Mouse (Mus musculus) thymus, postnatal 10 days (tissue): ENCODE measurements around the gene Tmbim7.
A peak's percentile ranks its signal among the peaks of the same experiment; 100 is the strongest.
"Not testable (repeated sequence)": the region's sequence is repeated elsewhere in the genome, so short reads cannot be mapped to it uniquely, and the experiment has no call there.

Source experiments
- DNase-seq, 2 experiments: peaks; one replicate each; pipeline ENCODE4 v3.0.0; 2021; ENCODE audit warnings: low spot score in 2 of 2

The Tmbim7 gene

DNA sequence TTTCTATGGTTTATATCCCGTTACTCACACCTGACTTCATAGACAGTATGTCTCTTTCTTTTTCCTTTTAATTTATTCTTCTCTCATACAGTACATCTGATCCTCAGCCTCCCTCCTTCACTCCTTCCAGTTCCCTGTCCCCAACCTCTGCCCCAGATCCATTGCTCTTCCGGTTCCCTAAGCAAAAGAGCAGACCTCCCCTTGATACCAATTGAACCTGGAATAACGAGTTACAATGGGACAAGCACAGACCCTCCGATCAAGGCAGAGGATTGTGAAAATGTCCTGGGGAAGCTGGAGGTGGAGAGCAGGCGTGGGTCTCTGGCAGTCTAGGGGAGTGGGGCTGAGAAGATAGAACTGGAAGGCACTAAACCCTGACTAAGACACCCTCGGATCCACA is at the start of gene Tmbim7:
Gene Tmbim7 (plus strand): TSS at position 301 of the 400 bp plus-strand sequence.
- DNase-seq = no peak

DNA sequence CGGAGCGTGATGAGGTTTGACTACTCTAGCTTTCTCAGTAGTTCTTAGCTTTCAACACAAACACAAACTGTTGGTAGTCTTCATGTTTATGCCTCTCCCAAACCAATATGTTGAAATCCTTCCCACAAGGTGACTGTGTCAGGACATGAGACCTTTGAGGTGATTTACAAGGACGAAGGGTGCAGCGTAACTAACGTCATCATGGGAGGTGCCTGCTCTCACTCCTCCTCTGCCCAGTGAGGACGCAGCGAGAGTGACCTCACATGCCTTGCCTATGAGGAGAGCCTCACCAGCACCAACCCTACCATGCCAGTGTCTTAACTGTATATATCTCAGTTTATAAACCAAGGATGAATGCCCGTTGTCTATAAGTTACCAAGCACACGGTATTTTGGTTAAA is 43.9 kb upstream of the Tmbim7 start:
- DNase-seq = no peak

- no peak for DNase-seq
Observed at GRCm38 (mm10) chr5:3609241-3609640, 41.7 kb upstream of the Tmbim7 start.

- not testable (repeated sequence) for DNase-seq
Observed at GRCm38 (mm10) chr5:3611835-3612234, 39.1 kb upstream of the Tmbim7 start.

- no peak for DNase-seq
Observed at GRCm38 (mm10) chr5:3620486-3620885, 30.5 kb upstream of the Tmbim7 start.

DNA sequence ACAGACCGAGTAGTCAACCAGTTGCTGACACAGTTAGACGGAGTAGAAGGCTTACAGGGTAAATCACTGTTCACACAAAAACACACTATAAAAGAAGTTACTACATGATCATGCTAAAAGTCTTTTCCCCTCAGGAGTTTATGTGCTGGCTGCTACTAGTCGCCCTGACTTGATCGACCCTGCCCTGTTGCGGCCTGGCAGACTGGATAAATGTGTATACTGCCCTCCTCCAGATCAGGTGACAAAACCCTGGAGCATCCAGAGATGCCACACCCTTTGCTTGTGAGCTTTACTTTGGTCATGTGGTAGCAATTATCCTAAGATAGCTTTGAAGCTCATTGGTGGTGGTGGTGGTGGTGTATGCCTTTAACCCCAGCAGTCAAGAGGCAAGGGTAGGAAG is 20.9 kb upstream of the Tmbim7 start:
- no peak for DNase-seq

- no peak for DNase-seq
Observed at GRCm38 (mm10) chr5:3631512-3632271, 19.3 kb upstream of the Tmbim7 start.

DNA sequence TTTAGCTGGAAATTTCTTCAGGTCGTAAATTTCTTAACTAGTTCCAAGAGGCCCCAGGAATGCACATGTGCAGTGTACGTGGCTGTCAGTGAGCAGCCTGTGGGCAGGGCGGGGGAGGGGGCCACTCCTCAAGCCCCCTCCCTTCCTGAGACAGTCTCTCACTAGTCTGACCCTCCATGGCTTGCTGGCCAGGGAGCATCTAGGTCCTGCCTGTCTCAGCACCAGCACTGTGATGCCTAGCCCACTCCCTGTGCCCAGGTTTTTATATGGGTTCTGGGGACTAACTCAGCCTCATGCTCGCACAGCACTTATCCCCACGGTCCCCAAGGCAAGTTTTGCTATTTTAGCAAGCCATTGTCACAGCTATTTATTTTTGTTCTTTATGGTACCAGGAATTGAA is 18.7 kb upstream of the Tmbim7 start:
- no peak for DNase-seq

GRCm38 (mm10) chr5:3633315-3633714 is 17.7 kb upstream of the Tmbim7 start:
- no peak for DNase-seq

DNA sequence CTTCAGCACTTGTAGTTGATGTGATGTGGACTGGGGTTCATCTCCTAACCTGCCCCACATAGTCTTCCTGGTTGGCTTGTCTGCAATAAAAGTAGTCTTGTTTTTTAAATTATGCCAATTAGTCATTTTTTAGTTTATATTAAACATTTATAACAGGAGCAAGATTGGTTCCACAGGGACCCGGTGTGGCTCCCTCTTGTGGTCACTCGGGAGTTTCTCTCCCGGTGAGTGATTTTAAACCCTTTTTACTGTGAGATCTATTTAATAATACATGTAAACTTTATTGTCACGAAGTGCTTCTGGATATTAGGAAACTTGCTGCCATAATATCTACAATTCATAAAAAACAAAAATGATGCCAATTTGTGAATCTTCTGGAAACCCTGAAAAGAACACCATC is 17.0 kb upstream of the Tmbim7 start:
- DNase-seq = no peak

GRCm38 (mm10) chr5:3635286-3635685 is 15.7 kb upstream of the Tmbim7 start:
- DNase-seq = no peak

GRCm38 (mm10) chr5:3644621-3645020 is 6.4 kb upstream of the Tmbim7 start:
- DNase-seq = no peak

DNA sequence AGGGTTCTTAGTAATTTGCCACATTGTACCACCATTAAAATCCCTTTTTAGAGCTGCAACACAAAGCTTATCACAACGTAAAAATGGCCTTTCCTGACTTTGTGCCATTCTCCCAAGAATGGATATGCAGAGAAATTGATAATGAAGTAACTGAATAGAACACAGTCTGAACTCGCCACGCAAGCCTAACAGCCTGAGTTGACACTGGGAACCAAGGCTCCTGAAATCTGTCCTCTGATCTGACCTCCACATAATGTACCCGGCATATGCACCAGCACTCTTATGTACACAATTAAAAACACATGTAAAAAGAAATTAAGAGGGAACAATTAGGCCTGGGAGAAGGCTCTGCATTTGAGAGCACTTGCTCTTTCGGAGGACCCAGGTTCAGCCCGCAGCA is 5.7 kb upstream of the Tmbim7 start:
- DNase-seq = no peak

- DNase-seq = no peak
Observed at GRCm38 (mm10) chr5:3646539-3646938, 4.4 kb upstream of the Tmbim7 start.

GRCm38 (mm10) chr5:3646991-3647707 is 3.8 kb upstream of the Tmbim7 start:
- DNase-seq = peak; percentile 48 to 49

GRCm38 (mm10) chr5:3647708-3648121 is 3.3 kb upstream of the Tmbim7 start:
- DNase-seq = peak; percentile 89

DNA sequence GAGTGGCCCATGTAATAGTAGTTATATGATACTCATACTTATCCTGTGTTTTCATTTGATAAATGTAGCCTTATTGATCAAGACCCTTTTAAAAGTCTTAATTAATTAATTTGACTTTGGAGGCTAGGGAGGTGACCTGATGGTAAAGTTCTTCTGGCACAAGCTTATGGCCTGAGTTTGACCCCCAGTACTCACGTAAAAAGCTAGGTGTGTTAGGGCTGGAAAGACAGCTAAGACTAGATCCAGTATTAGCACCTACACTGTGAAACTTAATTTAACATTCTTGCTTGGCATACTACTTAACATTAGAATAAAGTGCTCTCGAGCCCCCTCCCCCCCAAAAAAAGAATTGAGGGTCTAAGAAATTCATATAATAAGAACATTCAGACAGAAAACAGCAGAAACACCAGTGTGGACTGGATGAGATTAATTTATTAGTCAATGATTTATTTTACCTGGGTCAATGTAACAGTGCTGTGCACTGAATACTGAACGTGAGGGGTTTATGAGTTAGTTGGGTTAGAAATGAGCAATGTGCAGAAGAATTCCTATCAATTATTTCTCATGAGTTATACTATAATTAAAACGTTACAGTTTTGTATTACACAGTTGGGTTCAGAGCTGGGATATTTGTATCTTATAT is 2.7 kb upstream of the Tmbim7 start:
- no peak for DNase-seq

GRCm38 (mm10) chr5:3648849-3649210 is 2.2 kb upstream of the Tmbim7 start:
- no peak for DNase-seq

- no peak for DNase-seq
Observed at GRCm38 (mm10) chr5:3651621-3652020, 640 bp downstream of the Tmbim7 start.

- not testable (repeated sequence) for DNase-seq
Observed at GRCm38 (mm10) chr5:3652903-3653575, 2.1 kb downstream of the Tmbim7 start.

DNA sequence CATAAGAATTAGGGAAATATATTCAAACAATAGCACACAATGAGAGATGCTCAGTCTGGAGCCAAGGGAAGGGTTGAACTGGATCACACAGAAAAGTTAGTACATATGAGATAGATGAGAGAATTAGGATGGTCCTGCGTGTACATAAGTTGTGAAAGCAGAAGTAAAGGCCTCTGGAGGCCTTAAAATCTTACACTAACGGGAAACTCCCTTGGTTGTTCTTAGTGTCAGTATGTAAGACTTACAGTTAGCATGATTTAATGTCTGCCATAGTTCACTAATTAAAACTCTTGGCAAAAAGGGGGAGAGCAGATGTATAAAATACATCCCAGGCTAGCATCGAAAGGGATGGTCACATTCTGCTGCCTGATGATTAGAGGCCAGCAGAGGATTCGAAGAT is 2.8 kb downstream of the Tmbim7 start:
- no peak for DNase-seq

- DNase-seq = no peak
Observed at GRCm38 (mm10) chr5:3657085-3657484, 6.1 kb downstream of the Tmbim7 start, which contains the start of gene Gatad1. Gene Gatad1 (minus strand): TSS chr5:3657185.
